Mouse (Mus musculus): ENCODE results near the gene Cxcl16.

Cxcl16 gene

DNA sequence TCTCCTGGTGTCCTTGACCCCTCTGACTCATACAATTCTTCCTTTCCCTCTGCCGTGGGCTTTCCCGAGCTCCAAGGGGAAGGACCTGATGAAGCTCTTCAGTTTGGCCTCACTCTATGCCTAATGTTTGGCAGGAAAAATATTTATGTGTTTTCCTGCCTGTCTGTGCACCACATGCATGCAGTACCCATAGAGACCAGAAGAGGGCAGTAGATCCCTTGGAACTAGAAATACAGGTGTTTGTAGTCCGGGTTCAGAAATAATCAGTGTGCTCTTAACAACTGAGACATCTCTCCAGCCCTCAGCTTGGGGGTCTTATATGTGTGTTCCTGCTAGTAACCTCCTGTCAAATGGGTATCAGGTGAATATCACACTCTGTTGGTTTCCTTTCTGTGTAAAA lies 45.8 kb downstream of the Cxcl16 start:
- in situ Hi-C loops (cut with MboI, MseI), result loop anchor here (5.0 kb wide), 2 partner anchors 93 to 193 kb away; partner anchors contain the start of gene Tm4sf5

DNA sequence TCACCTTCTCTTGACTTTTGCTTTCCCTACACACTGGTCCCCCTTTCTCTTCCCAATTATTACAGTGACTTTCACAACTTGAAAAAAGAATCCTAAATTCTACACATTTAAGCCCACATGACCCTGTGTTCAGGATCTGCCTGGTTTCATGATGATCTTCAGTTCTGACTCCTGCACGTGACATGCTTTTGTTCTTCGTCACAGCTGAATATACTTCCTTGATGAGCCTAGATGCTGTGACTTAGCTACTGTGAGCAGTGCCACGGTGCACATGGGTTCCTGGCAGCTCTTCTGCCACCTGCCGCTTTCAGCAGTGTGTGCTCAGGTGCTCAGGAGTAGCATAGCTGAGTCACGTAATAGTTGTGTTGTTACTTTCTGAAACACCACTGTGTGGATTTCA lies 47.2 kb downstream of the Cxcl16 start:
- in situ Hi-C loops (cut with MboI, MseI), result loop anchor here (5.0 kb wide), 2 partner anchors 95 to 195 kb away; partner anchors contain the start of gene Tm4sf5

DNA sequence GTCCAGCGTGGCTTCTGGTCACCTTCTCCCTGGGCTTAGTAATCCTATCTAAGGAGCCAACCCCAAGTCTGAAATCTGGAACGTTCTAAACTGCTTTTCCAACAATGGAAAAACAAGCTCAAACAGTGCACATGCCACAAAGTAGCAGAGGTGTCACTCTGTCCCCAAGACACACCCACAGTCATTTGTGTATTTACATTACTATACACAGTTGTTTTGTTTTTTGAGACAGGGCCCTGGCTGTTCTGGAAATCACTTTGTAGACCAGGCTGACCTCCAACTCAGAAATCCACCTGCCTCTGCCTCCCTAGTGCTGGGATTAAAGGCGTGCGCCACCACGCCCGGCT lies 49.5 kb downstream of the Cxcl16 start:
- in situ Hi-C loops (cut with MboI, MseI), result loop anchor here (5.0 kb wide), 2 partner anchors 97 to 197 kb away; partner anchors contain the start of gene Tm4sf5

DNA sequence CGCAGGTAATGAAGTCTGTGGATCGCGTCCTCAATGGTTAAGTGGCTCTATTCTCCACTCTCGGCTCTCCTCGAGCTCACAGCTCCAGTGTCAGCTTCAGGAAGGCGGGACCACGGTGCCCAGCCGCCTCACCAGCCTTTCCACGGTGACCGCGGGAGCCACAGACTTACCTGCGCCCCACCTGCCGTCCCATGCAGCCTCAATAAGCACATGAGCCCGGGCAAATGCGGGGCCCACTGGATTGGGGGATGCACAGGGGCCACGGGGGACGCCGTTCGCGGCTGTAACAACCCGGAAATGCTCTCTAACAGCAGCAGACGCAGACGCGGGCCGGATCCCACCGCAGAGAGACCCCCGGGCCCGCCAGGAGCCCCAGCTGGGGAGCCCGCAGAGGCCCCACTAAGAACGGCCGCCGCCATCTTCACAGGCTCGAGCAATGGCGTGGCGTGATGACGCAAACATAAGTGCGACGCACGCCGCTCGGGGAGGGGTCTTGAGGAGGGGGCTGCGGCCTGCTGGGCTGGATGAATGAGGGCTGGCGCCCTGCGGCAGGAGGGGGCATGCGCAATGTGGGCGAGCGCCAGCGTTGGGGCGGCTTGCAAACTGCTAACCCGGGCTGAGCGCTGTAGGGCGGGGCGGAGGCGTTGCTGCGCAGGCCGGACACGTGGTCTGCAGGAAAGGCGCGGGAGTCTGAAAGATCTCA lies 50.0 kb downstream of the Cxcl16 start, which contains the start of gene Pelp1:
Gene Pelp1, minus strand, starts transcription at position 438 of the 703 bp plus-strand sequence.
- in situ Hi-C loops (cut with MboI, MseI), result loop anchor here (5.0 kb wide), 2 partner anchors 98 to 198 kb away; partner anchors contain the start of gene Tm4sf5

Data from T-helper 2 cell (primary cell).